In the genomic region with DNA sequence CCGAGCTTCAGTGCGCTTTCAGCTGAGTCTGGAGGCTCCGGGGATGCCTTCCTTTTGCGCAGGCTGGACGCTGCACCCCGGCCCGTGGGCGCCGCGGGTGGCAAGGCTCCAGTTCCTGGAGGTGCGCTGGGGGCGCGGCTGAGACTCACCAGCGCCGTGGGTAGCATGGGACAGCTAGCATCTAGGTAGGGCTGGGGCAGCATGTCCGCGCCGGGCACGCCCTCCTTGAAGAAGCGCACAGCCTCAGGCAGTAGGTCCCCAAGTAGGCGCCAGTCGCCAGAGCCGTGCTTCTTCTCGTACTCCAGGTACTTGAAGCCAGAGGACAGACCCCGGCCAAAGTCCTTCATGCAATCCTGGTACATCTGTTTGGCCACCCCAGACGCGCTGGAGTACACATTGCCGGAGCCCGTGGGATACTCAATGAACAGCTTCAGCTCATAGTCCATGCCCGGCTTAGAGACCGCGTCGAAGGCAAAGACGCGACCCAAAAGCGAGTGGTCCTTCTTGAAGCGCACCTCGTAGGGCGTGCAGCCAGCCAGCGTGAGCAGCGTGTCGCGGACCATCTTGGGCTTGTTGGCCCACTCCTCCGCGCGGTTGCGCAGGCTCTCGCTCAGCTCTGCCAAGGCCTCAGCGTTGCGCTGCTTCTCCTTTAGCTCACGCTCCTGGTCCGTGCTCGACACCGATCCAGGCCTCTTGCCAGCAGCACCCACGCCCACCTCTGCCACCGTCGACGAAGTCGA, we compare ENCODE assay signal across 8 mouse cellular contexts. TPM values are rescaled to one million over a fixed set of nuclear protein-coding genes. Genes with fewer than 3 reads are reported as not detected.
DNase-seq lines count a peak whose midpoint lies in the region; ATAC-seq and TF ChIP-seq lines count a peak whose summit lies in the region.

No protein-coding gene starts in this region.

- H3ac ChIP-seq in C2C12 (ENCODE audit: control insufficient read depth, insufficient read length, low read depth): peak overlapping the region; percentile 100

- H3K4me1 ChIP-seq in heart, embryonic 10.5 days: peaks cover 76% of the 10 kb centered on the region
- H3K4me1 ChIP-seq in liver, embryonic 15.5 days (replicated peaks): peaks cover 50% of the 10 kb centered on the region
- H3K4me1 ChIP-seq in neural tube, embryonic 13.5 days (replicated peaks): peaks cover 61% of the 10 kb centered on the region

- peak overlapping the region; percentile 97 for H3K27ac ChIP-seq in heart, embryonic 10.5 days
- no peak overlapping the region for H3K27ac ChIP-seq in liver, embryonic 15.5 days (replicated peaks)
- peak overlapping the region; percentile 100 for H3K27ac ChIP-seq in neural tube, embryonic 13.5 days (replicated peaks)

- H3K9ac ChIP-seq in liver, embryonic 15.5 days: peak overlapping the region; percentile 51; the same call in 1 of the 2 replicates
- H3K9ac ChIP-seq in neural tube, embryonic 13.5 days: peak overlapping the region; percentile 100

- peak overlapping the region; percentile 92 for H3K4me3 ChIP-seq in C2C12 (ENCODE audit: insufficient read depth, poor library complexity, severe bottlenecking)
- peak overlapping the region; percentile 94 for H3K4me3 ChIP-seq in heart, embryonic 10.5 days
- peak overlapping the region; percentile 60 for H3K4me3 ChIP-seq in liver, embryonic 15.5 days (replicated peaks)
- peak overlapping the region; percentile 98 for H3K4me3 ChIP-seq in neural tube, embryonic 13.5 days

- no peak for ATAC-seq in liver, embryonic 15.5 days (ENCODE audit: insufficient read depth)
- no peak for ATAC-seq in neural tube, embryonic 13.5 days (ENCODE audit: low read depth)

- H3K79me3 ChIP-seq in C2C12 (ENCODE audit: low read depth): peaks cover 47% of the 10 kb centered on the region

- no peaks in the 10 kb centered on the region for H3K9me3 ChIP-seq in heart, embryonic 10.5 days
- H3K9me3 ChIP-seq in liver, embryonic 15.5 days (replicated peaks): no peaks in the 10 kb centered on the region
- no peaks in the 10 kb centered on the region for H3K9me3 ChIP-seq in neural tube, embryonic 13.5 days

- H3K27me3 ChIP-seq in C2C12 (ENCODE audit: control insufficient read depth, insufficient read depth, insufficient read length): no peaks in the 10 kb centered on the region
- H3K27me3 ChIP-seq in heart, embryonic 10.5 days (ENCODE audit: insufficient read depth, poor library complexity, severe bottlenecking): 0 out of 2 replicates have a peak, but pooled peaks cover 10% of the 10 kb centered on the region
- H3K27me3 ChIP-seq in liver, embryonic 15.5 days: peaks cover 92% of the 10 kb centered on the region
- H3K27me3 ChIP-seq in neural tube, embryonic 13.5 days: no peaks in the 10 kb centered on the region

- WGBS in heart, embryonic 10.5 days: under 1% methylated on average over 59 of the region's 59 CpGs
- 2% methylated on average over 59 of the region's 59 CpGs for WGBS in liver, embryonic 15.5 days (ENCODE audit: insufficient replicate concordance)
- WGBS in neural tube, embryonic 13.5 days: under 1% methylated on average over 59 of the region's 59 CpGs

- peaks cover 22% of the 10 kb centered on the region for H3K36me3 ChIP-seq in C2C12 (ENCODE audit: control insufficient read depth, insufficient read depth)
- H3K36me3 ChIP-seq in heart, embryonic 10.5 days: peaks cover 9% of the 10 kb centered on the region
- no peaks in the 10 kb centered on the region for H3K36me3 ChIP-seq in liver, embryonic 15.5 days (replicated peaks)
- 0 out of 2 replicates have a peak, but pooled peaks cover 4% of the 10 kb centered on the region for H3K36me3 ChIP-seq in neural tube, embryonic 13.5 days

- peak overlapping the region; percentile 70 for H3K4me2 ChIP-seq in liver, embryonic 15.5 days
- H3K4me2 ChIP-seq in neural tube, embryonic 13.5 days: peak overlapping the region; percentile 95

- TF ChIP-seq CTCF in C2C12 (IDR thresholded peaks at IDR 0.05; ENCODE audit: control insufficient read depth, insufficient read depth, insufficient read length): no peak

- DNase-seq in adipocyte (ENCODE audit: low spot score): peak; percentile 73
- peak; percentile 54 for DNase-seq in embryo, embryonic 9.5 days (ENCODE audit: extremely low spot score)
- DNase-seq in heart, embryonic 10.5 days (ENCODE audit: low spot score): no peak
- peak; percentile 78 for DNase-seq in kidney, adult 9 months
- DNase-seq in urinary bladder, postnatal 25 days (ENCODE audit: low spot score): peak; percentile 47

- peaks cover 77% of the 10 kb centered on the region for H3K79me2 ChIP-seq in C2C12 (ENCODE audit: control insufficient read depth, insufficient read depth)

TF ChIP-seq in C2C12, 6 proteins besides CTCF, POLR2A, EP300 and RAD21:
- no peak for TF ChIP-seq FOSL1 (IDR thresholded peaks at IDR 0.05; ENCODE audit: insufficient read depth, low read length, poor library complexity, severe bottlenecking)
- no peak for TF ChIP-seq MYOD1 (IDR thresholded peaks at IDR 0.05; ENCODE audit: control insufficient read depth, insufficient read length, low read depth)
- no peak for TF ChIP-seq MYOG (IDR thresholded peaks at IDR 0.05; ENCODE audit: control insufficient read depth, extremely low read depth, insufficient read length)
- TF ChIP-seq MAX (IDR thresholded peaks at IDR 0.05): peak; percentile 7

RNA-seq across cellular contexts. Expression of gene Irf2bpl, which starts 2.1 kb away (rescaled TPM):
- polyA plus RNA-seq in C2C12 (2012; fragmentation: generic; extraction: Trizol): 49.7 TPM
- polyA plus RNA-seq in heart, embryonic 10.5 days (2016; fragmentation: Nextera tagmentation; extraction: Ambion mirVana): 28.7 and 35.3 TPM in 2 replicates
- 2.8 and 3.1 TPM in 2 replicates for polyA plus RNA-seq in liver, embryonic 15.5 days (2015; fragmentation: Nextera tagmentation; extraction: Ambion mirVana)
- polyA plus RNA-seq in neural tube, embryonic 13.5 days (2015; fragmentation: Nextera tagmentation; extraction: Ambion mirVana): 59.9 and 60.7 TPM in 2 replicates
